Mouse (Mus musculus) embryo, embryonic 9.5 days (tissue): ENCODE measurements at regions not wholly inside any gene's neighbourhood (a gene's known extent, or its start where the extent isn't known, plus 50 kb on each side); places are given as distances from the start of the nearest gene placed in this dataset.
A peak's percentile ranks its signal among the peaks of the same experiment; 100 is the strongest.

Experiments
- DNase-seq: peaks from one replicate; pipeline ENCODE4 v3.0.0-alpha.2; 2017; ENCODE audit errors: extremely low spot score

DNA sequence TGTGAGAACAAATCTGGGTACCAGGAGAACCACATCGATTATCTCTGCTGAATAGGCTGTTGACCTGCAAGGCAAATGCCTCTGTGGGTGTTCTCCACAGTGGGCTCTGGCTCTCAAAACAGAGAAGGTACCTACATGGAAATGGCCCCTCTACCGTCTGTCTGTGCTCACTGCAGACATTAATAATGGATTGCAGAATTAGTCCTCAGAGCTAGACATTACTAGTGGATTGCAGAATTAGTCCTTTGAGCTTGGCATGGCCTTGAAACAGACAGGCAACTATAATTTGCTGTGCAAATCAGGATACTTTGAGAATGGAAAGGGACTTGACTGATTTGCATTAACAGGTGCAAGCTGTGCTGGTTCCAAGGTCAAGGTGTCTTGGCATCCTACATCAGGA is 77.3 kb upstream of the Gm26897 start:
- DNase-seq = no peak

DNA sequence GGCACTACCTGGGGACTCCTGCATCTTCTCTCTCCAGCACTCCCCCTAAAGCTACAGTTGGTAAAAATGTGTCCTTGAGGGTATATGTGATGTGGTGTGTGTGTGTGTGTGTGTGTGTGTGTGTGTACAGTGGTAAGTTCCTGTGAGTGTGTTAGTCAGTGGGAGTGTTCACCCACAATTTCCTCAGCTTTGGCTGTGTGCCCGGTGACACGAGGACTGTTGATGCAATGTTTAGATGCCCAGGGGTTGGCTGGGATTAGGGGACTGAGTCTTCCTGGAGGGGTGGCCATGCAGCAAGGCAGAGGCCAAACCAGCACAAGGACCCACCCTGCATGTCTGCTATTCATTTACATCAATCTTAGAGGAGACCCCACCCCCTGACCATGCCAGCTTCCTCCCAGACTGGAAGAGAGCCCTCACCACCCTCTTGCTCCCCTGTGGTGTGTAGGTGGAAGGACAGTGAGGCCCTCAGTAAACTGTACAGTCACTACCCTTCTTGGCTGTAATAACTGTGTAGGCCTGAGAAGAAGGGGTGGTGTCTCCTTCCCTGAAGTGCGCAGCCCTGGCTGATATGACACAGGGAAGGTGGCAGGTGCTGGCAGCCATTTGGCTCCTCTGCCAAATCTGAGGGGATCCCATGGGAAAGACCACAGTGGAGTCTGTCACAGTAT is 75.8 kb upstream of the Gm26897 start:
- no peak for DNase-seq

DNA sequence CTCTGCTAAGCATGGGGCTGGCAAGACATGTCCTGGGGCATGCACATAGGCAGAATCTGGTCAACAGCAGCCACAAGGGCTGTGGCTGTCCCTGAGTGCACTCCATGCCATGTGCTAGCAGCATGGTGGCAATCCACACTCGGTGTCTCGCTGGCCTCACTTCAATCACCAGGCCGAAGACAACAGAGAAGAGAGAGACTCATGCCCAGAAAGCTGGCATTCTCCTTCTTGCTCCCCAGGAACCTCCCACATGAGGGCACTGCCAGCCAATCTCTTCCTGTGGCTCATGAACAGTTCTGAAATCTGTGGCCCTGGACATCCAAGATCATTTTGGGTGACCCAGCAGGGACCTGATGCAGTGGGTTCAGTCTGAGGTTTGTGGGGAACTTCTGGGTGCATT is 74.5 kb upstream of the Gm26897 start:
- no peak for DNase-seq

DNA sequence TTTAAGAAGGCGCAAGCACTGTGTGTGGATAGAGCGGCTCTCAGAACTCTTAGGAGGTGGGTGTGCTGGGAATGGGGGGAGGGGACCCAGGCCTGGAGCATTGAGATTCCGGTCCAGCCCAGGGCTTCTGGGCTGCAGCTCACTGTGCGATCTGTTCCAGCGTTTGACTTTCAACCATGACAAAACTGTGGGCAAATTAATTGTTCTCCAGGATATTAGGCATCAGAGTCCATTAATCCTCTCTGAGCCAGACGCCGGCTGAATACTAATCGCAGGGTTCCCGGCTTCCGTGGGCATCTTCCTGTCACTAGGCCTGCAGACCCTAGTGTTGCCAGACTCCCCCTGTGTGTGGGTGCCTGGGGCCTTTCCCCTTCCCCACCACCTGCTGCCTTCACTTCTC is 73.3 kb upstream of the Gm26897 start:
- DNase-seq = no peak

DNA sequence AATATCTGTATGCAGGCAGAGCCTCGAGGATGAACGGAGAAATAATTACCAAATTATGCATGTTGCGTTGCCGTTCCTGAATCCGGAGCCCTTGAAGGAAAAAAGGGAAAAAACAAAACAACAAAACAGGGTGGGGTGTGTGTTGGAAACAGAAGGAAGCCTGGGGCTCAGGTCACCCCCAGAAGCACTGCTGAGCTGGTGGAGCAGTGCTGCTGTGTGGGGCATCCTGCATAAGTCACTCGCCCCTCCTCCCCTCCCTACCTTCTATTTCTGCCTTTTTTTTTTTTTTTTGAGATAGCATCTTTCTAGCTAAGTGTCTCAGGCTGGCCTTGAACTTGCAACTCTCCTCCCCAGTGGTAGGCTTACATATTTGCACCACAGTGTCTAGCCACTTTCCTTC is 72.8 kb upstream of the Gm26897 start:
- no peak for DNase-seq

DNA sequence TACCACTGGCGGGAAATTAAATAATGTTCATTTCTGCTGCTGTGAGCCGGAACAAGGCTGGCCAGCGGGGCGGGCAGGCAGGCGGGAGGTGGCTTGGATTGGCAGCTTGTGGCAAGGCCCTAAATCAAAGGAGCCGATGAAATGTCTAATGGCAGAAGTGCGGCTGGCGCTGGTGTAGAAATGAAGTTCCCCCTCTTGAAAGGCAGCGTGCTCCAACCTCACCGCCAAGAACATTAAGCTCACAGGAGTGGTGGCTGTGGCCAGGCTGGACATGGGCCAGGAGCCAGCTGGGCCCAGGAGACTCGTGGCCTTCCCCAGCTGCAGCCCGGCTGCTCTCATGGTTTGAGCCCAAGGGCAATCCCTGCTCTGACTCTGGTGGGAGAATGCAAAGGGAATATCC is 71.8 kb upstream of the Gm26897 start:
- DNase-seq = no peak

DNA sequence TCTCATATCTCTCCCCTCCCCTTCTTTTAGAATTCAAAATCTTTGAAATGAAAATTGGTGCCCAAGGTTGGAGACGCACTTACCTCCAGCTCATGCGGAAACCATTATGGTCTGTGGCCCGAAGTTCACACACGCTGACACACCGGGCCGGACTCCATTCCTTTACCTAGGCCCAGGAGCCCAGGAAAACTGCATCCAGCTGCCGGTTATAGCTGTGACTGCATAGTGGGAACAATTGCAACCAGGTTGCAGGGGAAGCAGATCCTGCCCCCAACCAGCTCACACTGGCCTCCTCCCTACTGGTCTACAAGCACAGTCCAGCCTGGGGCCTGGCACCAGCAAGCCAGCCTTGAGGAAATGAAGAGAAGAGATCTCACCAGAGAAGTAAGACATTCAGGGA is 69.9 kb upstream of the Gm26897 start:
- DNase-seq = no peak

DNA sequence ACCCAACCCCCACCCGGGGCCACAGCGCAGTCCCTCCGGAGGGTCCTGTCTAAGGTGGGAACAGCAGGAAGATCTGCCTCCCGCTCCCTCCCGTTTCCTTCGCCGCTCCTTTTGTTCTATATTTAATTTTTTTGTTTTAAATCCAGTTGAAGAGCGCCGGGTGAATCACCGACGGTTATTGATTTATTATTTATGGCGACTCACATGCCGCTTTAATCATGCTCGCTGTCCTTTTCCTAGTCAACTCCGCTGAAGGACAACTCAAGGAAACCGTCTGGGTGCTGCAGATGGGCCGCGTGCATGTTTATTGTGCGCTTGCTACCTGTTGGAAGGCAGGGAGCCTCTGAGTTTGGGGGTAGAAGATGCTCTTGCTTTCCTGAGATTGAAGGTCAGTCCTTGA is 68.3 kb upstream of the Gm26897 start:
- DNase-seq = no peak

DNA sequence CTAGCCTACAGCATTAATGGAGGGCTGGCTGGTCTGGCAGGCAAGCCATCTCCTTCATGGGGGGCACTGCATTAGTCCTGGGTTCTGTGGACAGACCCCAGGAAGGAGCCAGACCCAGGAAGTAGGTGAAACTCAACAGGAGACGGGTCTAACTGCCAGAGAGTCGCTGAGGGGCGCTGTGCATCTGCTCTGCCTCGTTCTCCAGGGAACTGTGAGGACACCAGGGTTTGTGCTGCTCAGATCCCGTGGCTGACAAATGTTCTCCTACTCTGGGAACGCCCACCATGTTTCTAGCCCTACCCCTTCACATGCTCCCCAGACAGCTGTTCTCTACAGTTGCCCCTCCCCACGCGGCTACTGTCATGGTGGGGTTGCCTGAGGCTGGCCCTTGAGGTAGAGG is 67.7 kb upstream of the Gm26897 start:
- no peak for DNase-seq

DNA sequence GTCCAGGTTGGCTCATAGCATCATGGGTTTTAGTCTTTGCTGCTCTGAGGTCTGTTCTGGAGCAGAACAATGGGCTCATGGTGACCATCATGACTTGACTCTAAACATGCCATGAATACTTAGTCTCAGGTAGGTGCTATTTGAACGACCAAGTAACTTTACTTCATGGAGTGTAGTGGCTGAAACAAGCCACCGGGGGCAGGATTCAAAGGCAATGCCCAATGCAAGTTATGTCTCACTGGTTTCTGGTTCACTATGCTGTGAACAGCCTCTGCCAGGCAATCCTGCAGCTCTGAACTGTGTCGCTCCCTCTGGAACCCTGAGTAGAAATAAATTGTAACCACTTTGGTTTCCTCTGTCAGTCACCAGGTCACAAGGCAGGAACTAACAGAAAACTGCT is 65.8 kb upstream of the Gm26897 start:
- DNase-seq = no peak

DNA sequence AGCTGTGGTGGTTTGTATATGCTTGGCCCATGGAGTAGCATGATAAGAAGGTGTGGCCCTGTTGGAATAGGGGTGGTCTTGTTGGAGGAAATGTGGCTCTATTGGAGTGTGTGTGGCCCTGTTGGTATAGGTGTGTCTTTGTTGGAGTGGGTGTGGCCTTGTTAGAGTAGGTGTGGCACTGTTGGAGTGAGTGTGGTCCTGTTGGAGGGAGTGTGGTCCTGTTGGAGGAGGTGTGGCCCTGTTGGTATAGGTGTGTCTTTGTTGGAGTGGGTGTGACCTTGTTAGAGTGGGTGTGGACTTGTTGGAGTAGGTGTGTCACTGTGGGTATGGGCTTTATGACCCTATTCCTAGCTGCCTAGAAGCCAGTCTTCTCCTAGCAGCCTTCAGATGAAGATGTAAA is 64.6 kb upstream of the Gm26897 start:
- no peak for DNase-seq

DNA sequence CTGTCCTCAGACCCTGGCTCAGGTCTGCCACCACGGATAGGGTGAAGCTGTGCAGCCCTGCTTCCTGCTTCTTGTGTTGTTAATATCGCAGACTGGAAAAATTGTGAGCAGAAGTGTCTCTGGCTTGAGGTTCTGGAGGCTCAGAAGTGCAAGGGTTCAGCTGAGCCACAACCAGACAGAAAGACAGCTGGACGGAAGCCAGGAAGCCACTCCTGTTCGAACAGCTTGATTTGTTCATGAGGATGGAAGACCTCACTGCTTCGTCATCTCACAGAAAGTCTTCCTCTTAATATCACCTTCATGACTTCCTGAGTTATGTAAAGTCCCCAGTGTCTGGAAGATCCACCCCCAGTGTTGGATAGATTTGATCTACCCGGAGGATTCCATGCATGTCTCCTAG is 62.0 kb upstream of the Gm26897 start:
- DNase-seq = no peak

DNA sequence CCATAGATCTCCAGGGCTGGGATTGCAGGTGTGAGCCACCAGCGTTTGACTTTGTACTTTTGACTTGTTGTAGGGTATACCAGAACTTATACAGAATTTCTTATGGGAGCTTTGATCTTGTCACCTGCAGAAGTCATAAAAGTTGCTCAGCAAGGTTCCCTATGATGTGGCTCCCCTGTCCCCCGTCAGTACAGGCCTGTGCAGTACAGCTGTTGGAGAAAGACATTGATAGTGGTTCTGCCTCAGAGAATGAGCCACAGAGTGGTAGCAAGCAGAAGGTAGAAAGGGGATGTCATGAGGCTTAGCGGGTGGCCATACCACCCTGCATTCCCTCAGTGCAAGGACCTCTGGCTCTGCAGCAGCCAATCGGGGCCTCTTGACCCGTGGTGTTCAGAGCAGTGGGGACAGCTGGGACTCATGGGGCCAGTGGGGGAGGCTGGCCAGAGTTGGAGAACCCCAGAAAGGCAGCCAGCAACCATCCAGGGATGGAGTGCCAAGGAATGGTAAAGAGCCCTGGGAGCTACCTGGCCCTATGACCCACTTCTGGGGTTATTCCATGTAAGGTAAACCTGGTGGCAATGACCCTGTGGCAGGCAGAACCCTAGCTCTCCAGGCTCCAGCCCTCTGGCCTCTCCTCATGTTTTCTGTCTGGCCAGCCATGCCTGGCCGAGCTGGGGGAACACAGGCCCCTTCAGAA is 58.6 kb upstream of the Gm26897 start:
- no peak for DNase-seq

DNA sequence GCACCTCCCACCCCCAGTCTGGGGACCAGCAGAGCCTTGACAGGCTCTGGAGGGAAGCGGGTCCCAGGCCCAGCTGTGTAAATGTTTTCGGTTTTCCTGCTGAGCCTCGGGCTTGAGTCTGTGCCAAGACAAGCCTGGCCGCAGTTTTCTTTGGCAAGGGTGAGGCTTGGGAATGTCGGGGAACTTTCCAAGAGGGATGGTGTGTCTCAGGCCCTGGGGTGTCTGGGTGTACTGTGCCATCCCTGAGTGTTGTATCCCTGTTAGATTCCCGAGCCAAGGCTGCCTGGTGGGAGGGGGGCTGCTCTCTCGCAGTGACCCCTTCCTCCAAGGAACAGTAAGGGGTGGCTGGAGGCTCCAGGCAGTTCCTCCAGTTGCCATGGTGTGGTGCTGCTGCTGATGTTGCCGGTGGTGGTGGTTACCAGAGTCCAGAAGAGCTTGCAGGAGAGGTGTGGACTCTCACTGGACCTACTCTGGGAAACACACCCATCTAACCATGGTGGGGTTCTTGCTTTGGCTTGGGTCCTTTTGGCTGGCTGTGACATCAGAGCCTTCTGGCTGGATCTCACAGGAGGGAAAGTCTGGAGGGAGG is 58.0 kb upstream of the Gm26897 start:
- DNase-seq = peak; percentile 40

DNA sequence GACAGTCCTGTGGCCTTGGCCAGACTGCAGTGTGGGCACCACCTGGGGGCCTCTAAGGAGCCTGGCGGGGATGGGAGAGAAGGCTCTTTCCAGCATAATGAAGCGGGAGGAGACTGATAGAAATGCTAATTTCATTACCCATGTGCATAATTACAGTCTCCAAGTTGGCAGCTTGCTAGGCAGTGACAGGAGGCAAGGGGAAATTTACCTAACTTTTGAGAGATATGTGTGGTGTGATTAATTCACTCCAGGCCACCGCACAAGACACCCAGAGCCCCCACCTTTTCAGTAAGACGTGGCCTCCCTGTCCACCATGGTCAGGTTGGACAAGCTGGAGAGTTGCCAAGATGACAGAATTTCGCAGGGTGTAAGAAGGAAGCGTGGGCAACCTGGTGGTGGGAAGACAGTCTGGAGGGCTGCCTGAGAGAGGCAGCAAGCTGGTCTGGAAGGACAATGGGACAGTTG is 55.8 kb upstream of the Gm26897 start:
- DNase-seq = no peak

DNA sequence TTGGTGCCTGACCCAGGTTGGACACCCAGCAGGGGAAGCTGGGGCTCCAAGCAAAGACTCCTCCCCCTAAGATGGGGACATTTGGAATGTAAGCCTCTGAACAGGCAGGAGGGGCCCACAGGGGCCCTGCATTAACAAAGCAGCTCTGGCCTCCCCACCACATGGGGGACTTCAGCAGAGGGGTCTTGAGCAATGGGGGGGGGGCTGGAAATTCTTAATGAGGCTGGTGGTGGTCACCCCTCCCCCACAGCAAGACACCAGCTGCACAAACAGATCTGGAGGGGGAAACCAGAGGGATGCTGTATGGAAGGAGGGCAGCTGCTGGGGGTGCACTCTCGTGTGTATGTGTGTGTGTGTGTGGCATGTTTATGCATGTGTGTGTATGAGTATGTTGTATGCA is 55.2 kb upstream of the Gm26897 start:
- DNase-seq = no peak

DNA sequence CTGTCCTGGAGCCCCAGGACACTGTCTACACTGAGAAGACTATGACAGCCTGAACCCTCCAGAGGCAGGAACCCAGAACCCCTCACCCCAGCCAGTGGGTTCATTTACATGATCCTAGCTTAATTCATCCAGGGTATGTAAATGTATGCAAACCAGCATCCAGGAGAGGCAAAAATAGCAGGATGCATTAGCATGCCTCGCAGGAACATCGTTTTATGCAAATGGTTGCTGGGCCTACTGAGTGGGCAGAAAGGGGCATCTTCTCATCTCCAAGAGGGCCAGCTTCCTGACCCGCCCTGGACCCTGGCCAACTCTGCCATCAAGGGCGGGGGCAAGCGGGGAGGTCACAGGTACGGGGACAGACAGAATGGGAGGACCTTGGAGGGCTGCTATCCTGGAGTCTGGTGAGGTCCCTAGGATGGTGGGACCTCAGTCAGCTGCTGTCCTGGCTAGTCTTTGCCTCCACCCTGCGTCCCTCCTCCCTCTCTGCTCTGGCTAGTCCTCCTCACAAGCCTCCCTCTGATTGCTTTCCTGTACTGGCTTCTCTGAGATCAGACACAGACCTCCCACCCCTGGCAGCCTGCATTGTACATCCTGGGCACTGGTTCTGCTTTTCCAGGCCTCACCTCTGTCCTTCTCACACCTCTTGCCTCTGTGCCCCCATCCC is 52.2 kb upstream of the Gm26897 start:
- DNase-seq = no peak

DNA sequence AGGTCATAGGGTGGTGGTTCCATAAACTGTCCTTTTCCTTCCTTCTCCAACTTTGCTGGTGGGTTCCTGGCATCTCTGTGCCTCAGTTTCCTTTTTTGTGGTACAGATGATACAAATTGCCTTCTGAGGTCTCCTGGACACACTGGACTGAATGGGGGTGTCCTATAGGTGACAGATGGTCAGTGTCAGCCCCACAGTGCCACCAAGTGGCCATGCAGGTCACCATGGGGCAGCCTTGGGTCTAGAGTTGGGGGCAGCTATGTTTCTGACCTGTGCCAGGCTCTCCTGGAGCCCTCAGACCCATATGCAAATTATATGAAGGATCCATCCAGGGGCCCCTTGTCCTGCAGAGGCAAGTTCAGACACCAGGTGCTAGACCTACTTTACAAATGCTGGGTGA is 50.8 kb upstream of the Gm26897 start:
- peak; percentile 50 for DNase-seq
